Mouse (Mus musculus) limb, embryonic 15.5 days (tissue): ENCODE results near the gene Snrpg. TPM values are rescaled to one million over a fixed set of nuclear protein-coding genes. Genes with fewer than 3 reads are reported as not detected.
"Not testable (repeated sequence)": the region's sequence is repeated elsewhere in the genome, so short reads cannot be mapped to it uniquely, and the experiment has no call there.

Source experiments
- ATAC-seq: fragments of 200-750 bp; cut with Nextera tagmentation; 2 replicates; pipeline ENCODE4 v1.8.0; 2017; ENCODE audit warnings: low read depth, moderate TSS enrichment; ENCODE audit not compliant: insufficient number of reproducible peaks, low FRiP score, low TSS enrichment
- H3K27ac ChIP-seq: fragments of 300-500 bp; sonication (generic); 2 replicates; pipeline ENCODE4 v1.5.1; 2015; ENCODE audit warnings: moderate library complexity, mild to moderate bottlenecking, inconsistent platforms
- H3K27me3 ChIP-seq: fragments of 300-500 bp; sonication (generic); 2 replicates; pipeline ENCODE4 v1.6.1; 2015; ENCODE audit warnings: inconsistent platforms
- H3K36me3 ChIP-seq: fragments of 300-500 bp; sonication (generic); 2 replicates; pipeline ENCODE4 v1.6.1; 2015; ENCODE audit warnings: inconsistent platforms
- H3K4me1 ChIP-seq: fragments of 300-500 bp; sonication (generic); 2 replicates; pipeline ENCODE4 v1.6.1; 2015; ENCODE audit warnings: inconsistent platforms
- H3K4me2 ChIP-seq: fragments of 300-500 bp; sonication (generic); 2 replicates; pipeline ENCODE4 v1.6.1; 2015; ENCODE audit warnings: mild to moderate bottlenecking, inconsistent platforms
- H3K4me3 ChIP-seq: fragments of 300-500 bp; sonication (generic); 2 replicates; pipeline ENCODE4 v1.5.1; 2015; ENCODE audit warnings: mild to moderate bottlenecking, inconsistent platforms
- H3K9ac ChIP-seq: fragments of 300-500 bp; sonication (generic); 2 replicates; pipeline ENCODE4 v1.6.1; 2015; ENCODE audit warnings: inconsistent platforms
- H3K9me3 ChIP-seq: fragments of 300-500 bp; sonication (generic); 2 replicates; pipeline ENCODE4 v1.6.1; 2016; ENCODE audit warnings: inconsistent platforms
- WGBS: fragments of 180-500 bp; shearing (Covaris S2); methylation state at CpG from one replicate; pipeline ENCODE4 v1.1.7; 2015; 5-methylcytosine and 5-hydroxymethylcytosine counted together
- polyA plus RNA-seq: library from polyadenylated mRNA; unstranded; fragments of >200 nt; fragmentation: Nextera tagmentation; extraction: Ambion mirVana; gene quantifications from 2 replicates; pipeline ENCODE4 v1.2.1, GENCODE M21; 2015

The Snrpg gene
- polyA plus RNA-seq, 1 experiment from 2014 or later, result 490 TPM

DNA sequence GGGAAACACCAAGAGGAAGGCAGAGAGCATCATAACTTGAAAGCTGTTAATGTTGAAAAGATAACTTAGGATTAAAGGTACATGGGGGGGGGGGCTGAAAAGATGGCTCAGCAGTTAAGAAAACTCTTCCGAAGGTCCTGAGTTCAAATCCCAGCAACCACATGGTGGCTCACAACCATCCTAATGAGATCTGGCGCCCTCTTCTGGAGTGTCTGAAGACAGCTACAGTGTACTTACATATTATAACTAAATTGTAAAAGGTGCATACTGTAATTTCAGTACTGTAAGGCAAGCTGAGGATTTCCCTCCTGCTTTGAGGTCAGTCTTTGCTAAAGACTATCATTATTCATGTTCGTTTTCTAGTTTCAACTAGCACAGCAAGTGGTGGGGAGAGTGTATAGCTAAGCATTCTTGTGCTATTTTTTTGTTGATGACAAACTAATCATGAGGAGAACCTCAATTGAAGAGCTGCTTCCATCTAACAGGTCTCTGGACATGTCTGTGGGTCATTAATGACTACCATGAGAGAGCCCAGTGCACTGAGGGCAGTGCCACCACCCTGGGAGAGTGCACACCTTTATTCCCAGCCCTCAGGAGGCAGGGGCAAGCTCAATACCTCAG lies 901 bp upstream of the Snrpg start:
- Histone ChIP-seq H3K4me3 (peak overlapping the region; percentile 94; the same call in 1 of the 2 replicates), H3K27ac (peak overlapping the region; percentile 93)

DNA sequence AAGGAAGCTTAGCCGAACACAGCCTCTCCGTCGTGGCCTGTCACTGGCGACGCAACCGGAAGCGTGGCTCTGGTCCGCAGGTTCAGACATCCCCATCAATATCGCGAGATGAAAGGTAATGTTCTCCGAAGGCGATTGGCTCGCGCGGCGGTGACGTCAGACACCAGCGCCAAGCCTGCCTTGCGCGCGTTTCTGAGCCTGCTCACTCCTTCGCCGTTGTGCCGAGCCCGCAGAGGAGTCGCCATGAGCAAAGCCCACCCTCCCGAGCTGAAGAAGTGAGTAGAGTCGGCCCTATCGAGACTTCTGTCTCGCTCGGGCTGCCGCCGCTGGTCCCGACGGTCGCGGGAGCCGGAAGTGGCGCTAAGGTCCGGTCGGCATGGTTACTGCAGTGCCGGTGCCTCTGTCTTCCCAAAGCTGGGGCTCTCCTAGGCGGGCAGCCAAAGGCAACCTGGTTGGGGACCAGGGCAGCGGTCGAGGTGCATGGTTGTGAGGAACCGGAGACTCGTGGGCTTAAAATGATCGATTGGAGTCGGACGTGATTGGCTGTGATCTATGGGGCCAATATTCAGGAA lies 322 bp downstream of the Snrpg start:
- Histone ChIP-seq H3K4me3 (peak overlapping the region; percentile 94), H3K36me3 (peaks cover 19% of the 10 kb centered on the region), H3K9me3 (no peaks in the 10 kb centered on the region), H3K4me2 (peak overlapping the region; percentile 82), H3K4me1 (peaks cover 23% of the 10 kb centered on the region), H3K27ac (peak overlapping the region; percentile 93), H3K9ac (peak overlapping the region; percentile 87), H3K27me3 (no peaks in the 10 kb centered on the region)
- under 1% methylated on average over 50 of the region's 50 CpGs for WGBS
- ATAC-seq, result peak; percentile 93

More for the DNA sequence above, 901 bp upstream of the Snrpg start:
- H3K9me3 ChIP-seq, result no peaks in the 10 kb centered on the region
- WGBS, result 64% methylated on average over 3 of the region's 3 CpGs
- peaks cover 27% of the 10 kb centered on the region for H3K4me1 ChIP-seq
- peak overlapping the region; percentile 82 for H3K4me2 ChIP-seq
- no peak for ATAC-seq
- H3K36me3 ChIP-seq, result peaks cover 15% of the 10 kb centered on the region
- 0 out of 2 replicates have a peak overlapping the region, but pooled peaks have one; percentile 44 for H3K9ac ChIP-seq
- no peaks in the 10 kb centered on the region for H3K27me3 ChIP-seq

DNA sequence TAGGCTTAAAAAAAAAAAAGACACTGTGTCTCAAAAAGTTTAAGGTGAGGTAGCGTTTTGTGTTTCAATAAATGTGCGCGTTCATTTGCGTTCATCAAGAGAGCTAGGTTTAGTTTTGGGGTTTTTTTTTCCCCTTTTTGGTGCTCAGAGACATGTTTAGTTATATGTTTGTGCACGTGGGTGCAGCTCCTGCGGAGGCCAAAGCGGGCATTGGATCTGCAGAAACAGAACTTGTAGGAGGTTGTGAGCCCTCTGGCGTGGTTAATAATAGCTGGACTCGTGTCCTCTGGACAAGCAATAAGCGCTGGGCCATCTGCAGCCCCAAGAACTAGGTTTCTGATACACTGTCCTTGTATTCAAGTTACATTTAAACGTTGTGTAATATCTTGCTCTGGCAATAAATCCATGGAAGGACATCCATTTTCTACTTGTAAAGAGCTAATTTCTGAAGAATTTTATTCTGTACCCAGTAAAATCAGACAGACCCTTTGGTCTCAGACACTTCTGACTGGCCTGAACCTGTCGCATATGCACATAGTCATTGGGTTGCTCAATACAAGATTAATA lies 929 bp downstream of the Snrpg start:
- peak overlapping the region; percentile 93 for H3K27ac ChIP-seq
- WGBS, result 3% methylated on average over 12 of the region's 12 CpGs
- H3K27me3 ChIP-seq, result no peaks in the 10 kb centered on the region
- H3K4me3 ChIP-seq, result peak overlapping the region; percentile 94
- peaks cover 25% of the 10 kb centered on the region for H3K36me3 ChIP-seq
- ATAC-seq, result no peak
- peaks cover 18% of the 10 kb centered on the region for H3K4me1 ChIP-seq
- no peaks in the 10 kb centered on the region for H3K9me3 ChIP-seq
- H3K9ac ChIP-seq, result peak overlapping the region; percentile 87
- H3K4me2 ChIP-seq, result peak overlapping the region; percentile 82

DNA sequence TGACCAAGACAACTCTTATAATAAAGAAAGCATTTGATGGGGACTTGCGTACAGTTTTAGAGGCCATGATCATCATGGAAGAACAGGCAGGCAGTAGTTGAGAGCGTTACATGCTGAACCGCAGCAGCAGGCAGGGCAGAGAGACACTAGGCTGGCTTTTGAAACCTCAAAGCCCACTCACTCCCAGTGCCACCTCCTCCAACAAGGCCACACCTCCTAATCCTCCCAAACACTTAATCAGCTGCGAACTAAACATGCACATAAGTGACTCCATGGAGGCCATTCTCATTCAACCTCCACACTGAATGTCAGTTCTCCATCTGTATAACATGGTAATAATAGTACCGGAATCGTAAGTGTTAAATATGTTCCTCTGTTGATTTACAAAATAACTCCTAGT lies 2.5 kb downstream of the Snrpg start:
- Histone ChIP-seq H3K27ac (no peak overlapping the region), H3K36me3 (peaks cover 29% of the 10 kb centered on the region), H3K4me1 (peaks cover 17% of the 10 kb centered on the region), H3K9ac (no peak overlapping the region), H3K4me3 (no peak overlapping the region), H3K27me3 (no peaks in the 10 kb centered on the region), H3K9me3 (no peaks in the 10 kb centered on the region), H3K4me2 (no peak overlapping the region)
- 91% methylated on average over 6 of the region's 6 CpGs for WGBS
- no peak for ATAC-seq

DNA sequence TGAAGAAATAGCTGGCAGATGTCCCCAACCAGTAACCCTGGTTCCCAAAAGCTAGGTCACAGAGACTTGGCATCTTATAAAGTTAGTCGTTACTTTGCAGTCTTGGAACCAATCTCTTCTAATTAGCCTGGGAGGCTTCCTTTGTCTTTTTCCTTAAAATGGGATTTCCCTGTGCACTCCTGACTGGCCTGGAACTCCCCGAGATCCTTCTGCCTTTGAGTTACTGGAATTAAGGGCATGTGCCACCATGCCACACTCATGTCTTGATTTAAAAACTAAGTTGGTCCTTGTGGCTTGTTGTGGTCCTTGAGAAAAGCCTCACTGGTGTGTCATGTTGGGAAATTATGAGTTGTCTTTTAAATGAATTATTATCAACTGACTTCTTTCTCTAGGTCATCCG lies 7.2 kb downstream of the Snrpg start:
- no peaks in the 10 kb centered on the region for H3K9me3 ChIP-seq
- no peak overlapping the region for H3K27ac ChIP-seq
- H3K36me3 ChIP-seq, result peaks cover 41% of the 10 kb centered on the region
- H3K4me3 ChIP-seq, result no peak overlapping the region
- no peaks in the 10 kb centered on the region for H3K4me1 ChIP-seq
- 89% methylated on average over 3 of the region's 3 CpGs for WGBS
- H3K9ac ChIP-seq, result no peak overlapping the region
- H3K27me3 ChIP-seq, result no peaks in the 10 kb centered on the region
- H3K4me2 ChIP-seq, result no peak overlapping the region
- ATAC-seq, result no peak

DNA sequence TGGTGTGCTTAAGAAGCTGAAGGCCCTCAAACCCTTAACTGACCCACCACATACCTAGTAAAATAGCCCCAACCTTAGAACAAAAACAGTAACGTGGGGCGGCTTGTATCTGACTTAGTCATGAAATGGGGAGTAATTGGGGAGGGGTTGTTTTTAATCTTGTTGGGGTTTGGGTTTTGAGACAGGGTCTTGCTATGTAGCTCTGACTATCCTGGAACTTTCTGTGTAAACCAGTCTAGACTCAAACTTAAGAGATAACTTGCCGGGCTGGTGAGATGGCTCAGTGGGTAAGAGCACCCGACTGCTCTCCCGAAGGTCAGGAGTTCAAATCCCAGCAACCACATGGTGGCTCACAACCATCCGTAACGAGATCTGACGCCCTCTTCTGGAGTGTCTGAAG lies 9.0 kb downstream of the Snrpg start:
- not testable (repeated sequence) for H3K27me3 ChIP-seq, H3K4me2 ChIP-seq, H3K27ac ChIP-seq, H3K9ac ChIP-seq, H3K9me3 ChIP-seq, H3K4me3 ChIP-seq, ATAC-seq, H3K4me1 ChIP-seq
- 71% methylated on average over 8 of the region's 8 CpGs for WGBS
- peaks cover 41% of the 10 kb centered on the region for H3K36me3 ChIP-seq

DNA sequence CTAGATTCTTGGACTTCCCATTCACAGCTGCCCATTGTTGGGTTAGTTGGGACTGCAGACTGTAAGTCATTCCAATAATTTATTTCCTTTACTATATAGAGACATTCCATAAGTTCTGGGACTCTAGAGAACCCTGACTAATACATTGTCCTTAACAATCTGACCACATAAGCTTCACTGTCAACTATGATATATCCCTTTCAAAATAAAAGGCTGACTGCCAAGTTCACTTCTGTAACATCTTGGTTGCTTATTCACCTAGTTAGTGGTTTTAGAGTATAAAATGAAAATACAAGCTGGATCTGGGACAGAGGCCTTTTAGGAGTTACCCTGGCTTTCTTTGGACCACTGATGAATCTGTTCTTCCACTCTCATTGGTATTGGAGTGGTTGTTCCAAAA lies 11.4 kb downstream of the Snrpg start:
- H3K27ac ChIP-seq, result no peak overlapping the region
- H3K4me2 ChIP-seq, result no peak overlapping the region
- no peak for ATAC-seq
- H3K4me1 ChIP-seq, result no peaks in the 10 kb centered on the region
- H3K9ac ChIP-seq, result no peak overlapping the region
- H3K36me3 ChIP-seq, result peaks cover 36% of the 10 kb centered on the region
- H3K9me3 ChIP-seq, result no peaks in the 10 kb centered on the region
- no peaks in the 10 kb centered on the region for H3K27me3 ChIP-seq
- H3K4me3 ChIP-seq, result no peak overlapping the region

DNA sequence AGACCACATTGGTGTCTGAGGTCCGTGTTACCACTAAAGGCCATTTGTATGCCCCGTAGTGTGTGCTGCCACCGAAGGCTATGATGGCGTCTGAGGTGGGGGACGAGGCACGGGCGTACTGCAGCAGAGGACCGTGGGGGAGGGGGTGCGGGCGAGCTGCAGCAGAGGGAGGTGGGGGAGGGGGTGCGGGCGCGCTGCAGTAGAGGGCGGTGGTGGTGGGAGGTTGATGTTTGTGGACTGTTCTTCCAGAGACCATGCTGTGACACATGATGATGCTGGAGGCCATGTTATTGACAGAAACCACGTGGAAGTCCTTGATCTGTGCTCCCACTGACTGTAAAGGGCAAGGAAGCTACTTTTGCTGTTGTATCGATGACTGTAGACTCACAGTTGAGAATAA lies 12.3 kb downstream of the Snrpg start:
- Histone ChIP-seq H3K36me3 (peaks cover 35% of the 10 kb centered on the region), H3K9me3 (no peaks in the 10 kb centered on the region), H3K9ac (no peak overlapping the region), H3K4me2 (no peak overlapping the region), H3K27me3 (no peaks in the 10 kb centered on the region), H3K27ac (no peak overlapping the region), H3K4me1 (no peaks in the 10 kb centered on the region), H3K4me3 (no peak overlapping the region)
- no peak for ATAC-seq
- 45% methylated on average over 16 of the region's 16 CpGs for WGBS

DNA sequence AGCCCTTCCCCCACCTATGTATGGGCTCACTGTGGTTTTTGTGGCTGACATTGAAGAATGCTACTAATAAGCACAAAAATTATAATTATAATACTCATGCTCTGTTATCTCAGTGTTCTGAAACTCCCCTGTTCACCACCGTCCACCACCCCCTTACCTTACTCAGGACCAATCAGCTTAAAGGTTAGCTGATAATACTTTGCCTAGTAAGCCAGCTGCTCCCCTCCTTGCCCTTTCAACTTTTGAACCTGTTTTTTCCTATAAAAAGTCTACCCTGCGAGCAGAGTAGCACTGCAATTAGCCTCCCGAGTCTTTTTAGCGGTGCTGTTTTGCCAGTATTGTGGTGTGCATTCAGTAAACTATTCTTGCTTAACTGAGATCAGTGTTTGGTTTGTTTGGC lies 13.6 kb downstream of the Snrpg start:
- ATAC-seq, result no peak
- 48% methylated on average over 4 of the region's 4 CpGs for WGBS
- no peak overlapping the region for H3K9ac ChIP-seq

DNA sequence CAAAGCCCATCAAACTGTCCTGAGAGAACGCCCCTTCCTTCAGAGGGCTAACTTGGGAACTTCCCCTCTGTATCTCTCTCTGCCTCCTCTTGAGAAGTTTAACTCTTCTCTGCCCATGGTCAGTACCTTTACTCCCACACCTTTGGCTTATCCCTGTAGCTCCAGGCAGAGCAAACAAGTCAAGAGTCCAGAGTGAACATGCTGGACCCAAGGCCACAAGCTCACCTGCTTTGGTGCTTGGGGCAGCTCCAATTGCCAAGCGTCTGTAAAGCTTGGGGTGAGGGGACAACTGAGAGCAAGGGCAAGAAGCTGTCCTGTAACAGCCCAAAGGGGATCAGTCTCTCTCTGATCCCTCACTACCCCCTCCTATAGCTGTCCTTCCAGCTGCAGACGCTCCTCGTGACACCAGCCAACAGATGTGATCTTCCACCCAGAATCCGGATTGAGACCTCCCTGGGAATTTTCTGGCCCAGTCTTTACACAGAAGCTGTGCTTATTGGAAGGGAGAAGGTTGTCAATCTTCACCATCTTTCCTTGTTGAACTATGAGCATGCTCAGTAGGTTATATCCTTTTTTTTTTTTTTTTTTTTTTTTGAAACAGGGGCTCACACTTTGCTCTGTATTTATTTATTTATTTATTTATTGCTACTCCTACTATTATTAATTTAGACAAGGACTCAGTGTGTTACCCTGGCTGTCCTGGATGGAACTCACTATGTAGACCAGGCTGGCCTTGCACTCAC lies 14.4 kb downstream of the Snrpg start:
- 89% methylated on average over 5 of the region's 5 CpGs for WGBS
- no peaks in the 10 kb centered on the region for H3K4me1 ChIP-seq
- H3K27ac ChIP-seq, result no peak overlapping the region
- no peak overlapping the region for H3K9ac ChIP-seq
- no peaks in the 10 kb centered on the region for H3K9me3 ChIP-seq
- no peaks in the 10 kb centered on the region for H3K27me3 ChIP-seq
- no peak overlapping the region for H3K4me2 ChIP-seq
- peaks cover 40% of the 10 kb centered on the region for H3K36me3 ChIP-seq
- no peak overlapping the region for H3K4me3 ChIP-seq
- ATAC-seq, result no peak

More for the DNA sequence above, 13.6 kb downstream of the Snrpg start:
- Histone ChIP-seq H3K4me3 (no peak overlapping the region), H3K27ac (no peak overlapping the region), H3K9me3 (no peaks in the 10 kb centered on the region), H3K4me2 (no peak overlapping the region), H3K4me1 (no peaks in the 10 kb centered on the region), H3K36me3 (peaks cover 35% of the 10 kb centered on the region), H3K27me3 (no peaks in the 10 kb centered on the region)

DNA sequence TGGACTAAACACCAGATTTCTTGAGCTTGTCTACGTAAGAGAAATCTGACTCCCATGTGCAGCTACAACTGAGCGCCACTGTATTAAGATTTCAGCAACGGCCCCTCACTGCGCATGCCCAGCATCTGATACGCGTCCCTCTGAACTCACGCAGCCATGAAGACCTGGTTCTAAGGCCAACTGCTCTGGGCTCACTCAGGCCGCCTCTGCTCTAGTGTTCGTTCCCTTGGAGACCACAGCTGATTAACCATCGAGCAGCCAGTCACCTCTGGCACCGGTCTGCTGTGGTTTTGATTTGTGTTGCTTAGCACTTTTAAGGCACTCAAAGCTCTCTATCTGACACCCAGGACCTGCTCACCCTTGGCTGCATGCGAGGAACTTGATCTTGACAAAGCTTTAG lies 16.2 kb downstream of the Snrpg start:
- 87% methylated on average over 12 of the region's 12 CpGs for WGBS
- Histone ChIP-seq H3K27ac (no peak overlapping the region), H3K27me3 (no peaks in the 10 kb centered on the region), H3K4me2 (no peak overlapping the region), H3K36me3 (peaks cover 58% of the 10 kb centered on the region), H3K4me1 (no peaks in the 10 kb centered on the region), H3K4me3 (no peak overlapping the region), H3K9ac (no peak overlapping the region), H3K9me3 (no peaks in the 10 kb centered on the region)
- no peak for ATAC-seq

DNA sequence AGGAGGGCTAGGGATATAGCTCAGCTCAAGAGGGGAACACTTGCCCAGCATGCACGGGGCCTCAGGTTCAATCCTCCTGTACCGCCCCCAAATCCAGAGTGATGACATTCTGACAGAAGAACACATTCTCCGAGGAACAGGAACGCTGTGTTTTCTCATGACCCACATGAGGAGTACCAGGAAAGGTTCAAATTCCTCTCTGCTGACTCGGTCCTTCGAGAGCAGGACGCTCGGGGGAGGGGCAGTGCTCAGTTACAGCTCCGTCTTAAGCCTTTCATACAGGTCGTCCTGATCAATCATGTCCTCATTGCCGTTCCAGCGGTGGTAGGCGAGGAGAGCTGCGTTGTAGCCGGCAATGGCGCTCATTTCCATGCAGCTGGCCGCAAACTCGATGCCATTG lies 17.4 kb downstream of the Snrpg start:
- Histone ChIP-seq H3K9ac (no peak overlapping the region), H3K27me3 (no peaks in the 10 kb centered on the region), H3K27ac (no peak overlapping the region), H3K9me3 (no peaks in the 10 kb centered on the region), H3K4me1 (no peaks in the 10 kb centered on the region), H3K4me3 (no peak overlapping the region), H3K4me2 (no peak overlapping the region), H3K36me3 (peaks cover 60% of the 10 kb centered on the region)
- WGBS, result 80% methylated on average over 18 of the region's 18 CpGs
- ATAC-seq, result no peak
